Mouse (Mus musculus): ENCODE data around the gene Bach1.

DNA sequence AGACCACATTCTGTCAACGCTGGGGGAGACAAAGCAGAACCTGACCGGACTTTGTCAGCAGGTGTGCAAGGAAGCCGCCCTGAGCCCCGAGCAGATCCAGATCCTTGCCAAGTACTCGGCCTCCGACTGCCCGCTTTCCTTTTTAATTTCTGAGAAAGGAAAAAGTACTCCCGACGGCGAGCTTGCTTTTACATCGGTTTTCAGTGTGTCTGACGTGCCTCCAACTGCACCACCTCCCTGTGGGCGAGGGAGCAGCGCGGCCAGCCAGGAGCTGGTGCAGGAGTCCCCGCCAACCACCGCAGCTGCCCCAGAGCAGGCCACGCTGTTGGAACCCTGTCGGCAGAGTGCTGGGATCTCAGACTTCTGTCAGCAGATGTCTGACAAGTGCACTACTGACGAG is 30.7 kb downstream of the Bach1 start:
- TF ChIP-seq TAL1 (IDR thresholded peaks at IDR 0.05; ENCODE audit: low read length) (no peak), GATA1 (IDR thresholded peaks at IDR 0.05; ENCODE audit: low read length) (no peak)
